Mouse (Mus musculus) cerebellum, postnatal 14 days (tissue): ENCODE measurements around the gene Ccdc90b.

ENCODE experiments used
- DNase-seq, 2 experiments: peaks; one replicate each; pipeline ENCODE4 v3.0.0; 2021; ENCODE audit warnings: mixed read lengths in 2 of 2

The Ccdc90b gene

DNA sequence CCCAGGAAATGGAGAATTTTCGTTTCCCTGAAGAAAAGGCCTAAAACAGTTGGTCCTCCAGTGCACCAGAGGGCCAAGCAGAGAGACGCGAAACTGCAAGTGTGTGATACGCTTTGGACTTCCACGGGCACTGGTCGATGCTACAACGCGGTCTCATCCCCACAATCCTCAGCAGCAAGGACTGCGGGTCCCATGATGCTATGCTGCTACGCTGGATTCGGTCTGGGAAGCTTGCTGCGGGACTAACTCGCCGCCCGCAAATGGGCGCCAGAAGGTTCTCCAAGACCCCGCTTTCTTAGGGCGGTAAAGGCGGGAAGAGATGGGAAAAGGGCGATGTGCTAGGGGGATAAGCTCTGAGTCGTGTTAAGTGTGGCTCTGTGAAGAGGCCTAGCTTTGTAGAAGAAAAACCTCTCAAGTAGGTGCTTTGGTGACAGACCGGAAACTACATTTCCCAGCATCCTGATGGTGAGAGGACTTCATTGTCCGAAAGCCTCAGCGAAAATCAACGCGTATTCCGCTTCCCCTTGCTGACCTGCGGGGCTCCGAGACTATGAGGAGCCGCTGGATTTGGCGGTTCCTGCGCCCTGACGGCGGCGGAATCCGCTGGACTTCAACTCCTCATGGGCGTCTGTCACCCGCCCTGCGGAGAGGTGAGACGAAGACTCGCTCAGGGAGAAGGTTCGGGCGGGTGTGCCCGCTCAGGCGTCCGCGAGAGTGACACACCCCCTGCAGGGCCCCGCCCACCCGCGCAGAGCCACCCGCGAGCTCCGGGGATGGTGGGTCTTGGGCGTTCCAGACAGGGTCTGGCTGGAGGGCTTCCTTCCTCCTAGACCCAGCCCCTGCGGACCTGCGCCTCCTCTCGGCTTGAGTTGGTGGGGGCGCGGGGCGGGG lies at the start of gene Ccdc90b:
TSS of gene Ccdc90b (plus strand) at position 164 of the 891 bp plus-strand sequence.
- peak; percentile 88 to 91 for DNase-seq

DNA sequence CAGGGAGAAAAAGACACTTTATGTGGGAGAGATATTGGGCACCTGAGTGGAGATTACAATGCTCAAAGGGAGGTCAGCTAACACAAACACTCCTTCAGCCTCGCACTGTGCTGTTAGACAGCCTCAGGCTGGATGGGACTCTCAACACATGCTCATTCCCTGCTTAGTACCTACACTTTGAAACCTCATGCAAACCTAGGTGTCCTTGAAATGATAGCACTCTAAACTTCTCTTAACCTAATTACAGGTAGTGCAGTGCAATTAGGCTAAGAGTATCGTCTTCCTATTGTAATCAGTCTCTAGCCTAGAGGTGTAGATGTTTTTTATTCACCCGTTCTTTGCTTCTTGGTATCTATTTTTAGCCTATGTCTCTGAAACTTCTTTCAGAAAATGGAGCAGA lies 40.6 kb upstream of the Ccdc90b start:
- DNase-seq = no peak

DNA sequence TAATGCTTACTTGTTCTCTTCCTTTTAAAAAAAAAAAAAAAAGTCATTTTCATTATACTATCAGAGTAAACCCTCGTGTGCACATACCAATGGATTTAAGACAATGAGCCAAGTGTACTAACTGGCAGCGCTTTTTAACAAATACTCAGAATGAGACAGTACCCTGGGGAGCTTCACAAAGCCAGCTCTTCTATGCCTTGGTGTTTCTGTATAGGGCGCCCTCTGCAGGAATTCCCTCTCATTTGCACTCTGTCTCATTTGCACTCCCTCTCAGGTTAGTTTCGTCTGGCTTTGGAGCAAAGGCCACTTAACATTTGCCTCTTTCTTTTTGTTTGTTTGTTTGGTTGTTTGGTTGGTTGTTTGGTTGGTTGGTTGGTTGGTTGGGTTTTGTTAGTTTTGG lies 40.1 kb upstream of the Ccdc90b start:
- peak; percentile 54 to 63 for DNase-seq

DNA sequence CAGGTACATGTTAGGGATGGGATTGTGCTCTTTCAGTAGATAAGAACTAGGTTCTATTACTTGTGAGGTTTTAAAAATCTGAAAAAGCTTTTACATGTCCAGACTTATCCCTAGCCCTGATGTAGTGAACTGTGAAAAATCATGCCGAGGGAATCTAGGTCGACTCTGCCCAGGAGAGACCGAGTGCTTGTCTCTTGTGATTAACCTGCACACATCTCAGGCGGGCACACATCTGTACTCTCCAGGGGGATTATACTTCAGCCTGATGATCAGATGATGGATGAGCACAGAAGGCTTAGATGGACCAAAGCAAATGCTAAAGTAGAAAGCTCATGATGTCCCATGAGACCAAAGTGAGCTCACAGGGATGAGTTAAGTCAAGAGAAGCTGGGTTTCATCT lies 31.7 kb upstream of the Ccdc90b start:
- DNase-seq = peak; percentile 15 to 27

DNA sequence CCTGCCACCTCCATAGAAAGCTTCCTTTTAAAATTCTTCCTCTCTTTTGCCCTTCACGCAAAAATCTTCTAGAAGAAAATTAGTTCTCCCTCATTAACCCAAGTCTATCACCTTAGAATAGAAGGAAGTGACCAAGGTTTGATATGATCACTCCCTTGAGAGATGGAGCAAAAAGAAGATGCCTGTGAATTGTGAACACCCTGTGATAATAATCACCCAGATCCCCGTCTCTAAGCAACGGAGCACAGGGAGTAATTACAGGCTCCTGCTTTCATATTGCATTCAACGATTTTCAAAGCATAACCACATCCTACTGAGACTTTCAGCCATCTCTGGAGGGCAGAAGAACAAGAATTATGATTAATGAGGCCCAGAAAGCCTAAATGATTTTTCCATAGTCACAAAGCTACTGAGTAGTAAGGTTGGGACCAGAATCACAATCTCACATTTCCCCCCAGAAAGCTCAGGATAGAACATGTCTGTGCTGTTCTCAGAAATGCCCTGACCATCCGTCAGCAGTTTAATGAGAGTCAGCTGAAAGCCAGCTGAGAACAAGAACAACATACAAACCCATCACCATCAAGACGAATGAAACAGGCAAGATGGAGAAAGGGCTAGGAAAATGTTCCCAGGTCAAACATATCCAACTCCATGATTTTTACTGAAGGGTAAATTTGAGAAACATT lies 28.5 kb upstream of the Ccdc90b start:
- no peak for DNase-seq

DNA sequence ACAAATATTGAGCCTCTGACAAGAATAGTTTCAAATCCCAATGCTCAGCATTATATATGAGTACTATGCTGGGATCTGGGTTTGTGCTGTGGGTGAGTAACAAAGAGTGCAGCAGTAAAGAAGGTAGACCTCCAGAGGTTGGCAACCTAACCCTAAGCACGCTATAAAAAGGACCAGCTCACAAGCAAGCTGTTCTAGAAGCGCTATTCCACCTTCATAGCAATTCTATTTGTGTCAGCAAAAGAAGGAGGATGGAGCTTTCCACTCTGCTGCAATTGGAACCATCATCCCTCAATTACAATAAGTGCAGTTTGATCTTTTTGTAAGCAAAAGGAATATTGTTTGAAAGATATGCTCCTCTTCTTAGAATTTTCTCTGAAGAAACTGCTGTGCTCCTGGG lies 14.2 kb upstream of the Ccdc90b start:
- no peak for DNase-seq

DNA sequence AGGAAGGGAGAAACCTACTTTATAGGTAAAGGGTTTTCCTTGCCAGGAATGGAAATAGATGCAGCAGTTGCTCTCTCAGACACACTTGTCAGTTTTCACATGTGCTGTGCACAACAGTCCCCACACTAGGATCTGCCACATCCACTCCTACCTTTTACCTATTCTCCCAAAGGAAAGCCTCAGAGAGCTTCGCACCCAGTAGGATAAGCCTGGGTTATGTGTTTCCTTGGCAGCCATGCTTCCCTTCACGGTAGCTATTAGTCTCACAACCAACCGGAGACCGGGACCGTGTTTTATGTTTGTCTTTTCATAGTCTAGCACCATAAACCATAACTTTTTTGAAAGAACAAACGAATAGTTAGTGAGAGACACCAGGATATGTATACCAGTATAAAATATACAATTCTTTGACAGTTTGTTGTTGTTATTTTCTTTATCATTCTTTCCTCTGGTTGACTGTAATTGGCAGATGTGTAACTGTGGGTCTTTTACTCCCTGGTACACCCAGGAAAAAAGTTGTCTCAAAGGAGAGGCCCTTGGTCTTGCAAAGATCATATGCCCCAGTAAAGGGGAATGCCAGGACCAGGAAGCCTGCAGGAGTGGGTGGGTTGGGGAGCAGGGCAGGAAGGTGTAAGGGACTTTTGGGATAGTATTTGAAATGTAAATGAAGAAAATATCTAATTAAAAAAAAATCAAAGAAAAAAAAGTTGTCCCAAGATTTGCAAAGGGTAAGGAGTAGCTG lies 10.5 kb upstream of the Ccdc90b start:
- peak in 1 of 2 experiments; percentile 8 for DNase-seq

DNA sequence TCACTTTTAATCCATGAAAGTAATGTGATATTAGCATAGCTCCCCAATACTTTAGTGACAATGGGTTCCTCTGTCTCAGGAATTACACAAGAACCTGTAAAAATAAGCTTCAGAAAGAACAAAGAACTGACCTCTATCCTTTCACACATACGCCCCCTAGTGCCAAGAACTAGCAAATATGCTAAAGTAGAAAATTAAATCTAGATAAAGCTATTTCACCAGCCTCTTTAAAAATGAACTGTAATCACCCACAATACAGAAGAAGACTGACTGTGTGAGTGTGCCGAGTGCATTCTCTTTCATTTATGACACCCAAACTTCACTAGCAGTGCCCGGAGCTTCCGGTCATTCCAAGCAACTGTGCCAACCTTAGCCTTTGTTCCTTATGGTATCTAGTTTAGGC lies 10.0 kb upstream of the Ccdc90b start:
- DNase-seq = peak; percentile 74 to 75

DNA sequence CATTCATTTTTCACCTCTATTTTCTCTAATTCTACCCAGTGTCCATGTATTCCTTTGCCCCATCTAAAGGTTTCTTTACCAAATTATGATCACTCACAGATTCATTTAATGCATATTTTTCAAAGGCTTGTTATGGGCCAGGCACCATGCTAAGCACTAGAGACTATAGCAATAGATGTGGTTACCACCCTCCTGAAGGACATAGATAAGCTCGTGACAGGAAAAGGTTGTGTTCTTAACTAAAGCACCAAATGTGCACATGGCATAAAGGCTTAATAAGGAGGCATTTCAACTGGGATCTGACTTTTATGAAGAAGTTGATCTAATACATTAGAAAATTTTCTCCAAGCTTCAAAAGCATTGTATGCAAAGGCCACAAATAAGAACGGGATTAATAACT lies 2.2 kb upstream of the Ccdc90b start:
- no peak for DNase-seq

DNA sequence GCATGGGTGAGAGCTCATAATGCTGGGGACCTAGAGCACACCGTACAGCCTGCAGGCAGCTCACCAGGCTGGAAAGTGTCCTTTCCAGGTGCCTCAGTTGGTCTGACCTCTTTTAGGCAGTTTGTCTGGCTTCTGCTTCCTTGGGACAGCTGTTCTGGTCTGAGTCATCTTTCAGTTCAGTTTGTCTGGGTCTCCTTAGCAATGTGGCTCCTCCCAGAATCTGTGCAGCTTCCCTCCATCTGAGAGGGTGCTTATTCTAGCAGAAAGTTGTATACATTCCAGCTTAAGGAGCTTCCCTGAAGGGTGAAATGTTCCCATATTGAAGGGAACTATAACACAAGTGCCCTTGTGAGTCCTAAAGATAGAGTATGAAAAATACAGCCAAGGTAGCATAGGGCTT lies 5.8 kb downstream of the Ccdc90b start:
- no peak for DNase-seq

DNA sequence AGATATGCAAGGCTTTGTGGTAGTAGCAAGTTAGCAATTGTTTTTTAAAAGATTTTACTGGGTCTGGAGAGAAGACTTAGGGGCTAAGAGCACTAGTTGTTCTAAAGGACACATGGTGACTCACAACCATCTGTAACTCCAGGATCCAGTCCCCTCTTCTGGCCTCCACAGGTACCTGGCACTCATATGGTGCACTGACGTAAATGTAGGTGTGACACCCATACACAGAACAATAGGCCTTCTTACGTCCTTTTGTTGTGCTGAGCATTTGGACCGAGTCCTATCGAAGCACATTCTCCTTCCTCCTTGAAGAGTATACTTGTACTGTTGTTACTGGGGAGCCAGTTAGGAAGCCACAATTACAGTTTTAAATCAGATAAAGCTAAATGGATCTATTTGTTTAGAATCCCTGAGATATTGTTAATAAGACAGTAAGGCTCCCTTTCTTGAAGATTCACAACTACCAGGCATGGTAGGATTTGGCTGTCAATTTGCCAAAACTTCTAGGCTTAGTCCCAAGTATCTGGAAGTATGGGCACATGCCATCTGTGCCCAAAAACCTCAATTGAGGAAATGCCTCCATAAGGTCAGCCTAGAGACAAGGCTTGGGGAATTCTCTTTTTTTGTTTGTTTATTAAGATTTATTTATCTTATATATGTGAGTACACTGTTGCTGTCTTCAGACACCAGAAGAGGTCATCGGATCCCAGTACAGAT lies 19.7 kb downstream of the Ccdc90b start:
- peak; percentile 67 to 77 for DNase-seq

DNA sequence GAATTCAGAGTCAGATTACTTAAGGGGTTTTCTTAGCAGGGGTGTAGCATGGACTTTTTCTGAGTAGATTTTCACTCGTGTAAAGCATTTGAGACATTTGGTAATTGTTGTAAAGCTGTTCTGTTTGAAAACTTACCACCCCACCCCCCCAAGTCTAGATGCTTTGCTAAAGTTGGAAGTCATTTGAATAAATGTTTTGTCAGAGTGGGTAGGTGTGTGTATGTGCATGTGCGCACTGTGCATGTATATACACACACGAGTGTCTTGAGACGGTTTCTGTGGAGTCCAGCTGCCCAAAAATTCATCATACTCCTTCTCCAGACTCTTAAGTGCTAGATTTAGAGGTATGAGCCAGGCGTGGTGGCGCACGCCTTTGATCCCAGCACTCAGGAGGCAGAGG lies 22.6 kb downstream of the Ccdc90b start:
- no peak for DNase-seq

DNA sequence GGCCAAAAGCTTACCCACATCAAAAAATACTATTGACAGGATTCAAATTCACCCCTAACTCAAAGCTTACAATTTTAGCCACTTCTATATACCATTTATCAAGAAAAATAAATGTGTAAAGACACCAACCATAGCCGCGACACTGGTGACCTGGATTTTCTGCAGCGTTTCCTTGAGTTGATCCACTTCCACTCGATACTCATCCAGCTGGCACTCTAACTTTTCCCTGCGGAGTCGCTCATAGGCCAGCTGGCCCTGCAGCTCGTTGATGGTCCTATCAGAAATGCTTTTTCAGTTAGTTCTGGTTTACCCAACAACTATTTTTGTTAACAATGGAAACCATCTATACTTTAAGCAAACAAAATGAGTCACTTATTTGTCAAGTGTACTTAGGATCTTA lies 29.0 kb downstream of the Ccdc90b start:
- DNase-seq = peak; percentile 74 to 75

DNA sequence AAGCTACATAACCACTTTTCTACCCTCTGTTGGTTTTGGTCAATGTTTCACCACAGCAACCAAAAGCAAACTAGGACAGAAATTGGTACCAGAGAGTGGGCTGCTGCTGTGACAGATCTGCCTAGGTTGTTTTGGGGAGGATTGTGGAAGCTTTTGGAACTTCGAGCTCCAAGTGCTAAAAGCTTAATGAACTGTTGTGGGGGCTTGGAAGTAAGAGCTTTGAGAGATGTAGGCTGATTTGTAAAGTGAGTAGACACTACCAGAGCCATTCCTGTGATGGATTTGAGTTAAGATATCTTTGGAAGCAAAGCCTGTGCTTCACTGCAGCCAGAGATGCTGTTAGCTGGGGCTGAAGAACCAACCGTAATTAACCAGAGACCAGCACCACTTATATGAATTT lies 29.9 kb downstream of the Ccdc90b start:
- DNase-seq = no peak

DNA sequence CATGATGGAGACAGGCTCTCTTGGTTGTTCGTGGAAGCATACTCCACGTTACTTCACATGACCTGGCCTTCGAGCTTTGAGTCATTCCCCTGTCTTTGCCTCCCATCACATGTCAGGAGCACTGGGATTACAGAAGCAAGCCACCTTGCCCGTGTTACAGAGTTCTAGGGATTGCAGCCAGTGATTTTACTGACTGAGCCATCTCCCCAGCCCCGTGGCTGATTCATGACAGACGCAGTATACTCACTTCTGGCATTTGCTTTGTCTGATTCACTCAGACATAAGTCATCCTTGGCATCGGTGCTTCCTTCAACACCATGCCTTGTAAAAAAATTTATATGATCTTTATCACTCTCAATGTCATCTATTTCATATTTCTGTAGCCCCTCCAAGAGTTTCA lies 44.0 kb downstream of the Ccdc90b start:
- DNase-seq = no peak

DNA sequence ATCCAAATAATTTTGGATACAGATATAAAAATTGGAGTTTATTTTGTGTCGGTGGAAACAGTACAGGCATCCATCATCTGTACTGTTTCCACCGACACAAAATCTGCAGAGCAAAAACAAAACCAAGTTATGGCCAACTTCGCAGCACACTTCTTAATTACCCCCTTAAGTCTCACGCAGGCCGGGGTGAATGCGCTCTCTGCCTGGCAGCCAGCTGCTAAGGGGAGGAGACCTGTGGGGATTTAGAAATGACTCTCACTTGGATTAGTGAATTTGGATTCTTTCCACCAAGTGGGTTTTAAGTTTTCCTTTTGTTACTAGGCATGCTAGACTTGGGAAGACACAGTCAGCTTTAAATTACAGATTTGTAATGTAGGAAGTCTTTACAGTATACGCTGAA lies 49.9 kb downstream of the Ccdc90b start:
- no peak for DNase-seq

DNA sequence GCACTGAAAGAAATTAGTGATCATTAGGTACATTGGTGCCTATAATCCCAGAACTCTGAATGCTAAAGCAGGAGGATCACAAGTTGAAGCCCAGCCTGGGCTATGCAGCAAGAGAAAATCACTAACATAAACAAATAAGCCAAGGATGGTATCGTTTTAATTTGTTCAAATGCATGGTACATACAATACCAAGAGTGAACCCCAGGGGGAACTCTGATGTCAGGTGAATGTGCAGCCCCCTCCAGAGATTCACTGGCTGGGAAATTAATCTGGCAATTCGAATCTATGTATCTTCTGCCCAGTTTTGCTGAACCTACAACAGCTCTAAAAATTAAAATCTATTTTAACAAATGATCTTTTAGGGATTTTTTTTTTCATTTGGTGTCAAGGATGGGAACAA lies 63.5 kb downstream of the Ccdc90b start:
- peak in 1 of 2 experiments; percentile 9 for DNase-seq

DNA sequence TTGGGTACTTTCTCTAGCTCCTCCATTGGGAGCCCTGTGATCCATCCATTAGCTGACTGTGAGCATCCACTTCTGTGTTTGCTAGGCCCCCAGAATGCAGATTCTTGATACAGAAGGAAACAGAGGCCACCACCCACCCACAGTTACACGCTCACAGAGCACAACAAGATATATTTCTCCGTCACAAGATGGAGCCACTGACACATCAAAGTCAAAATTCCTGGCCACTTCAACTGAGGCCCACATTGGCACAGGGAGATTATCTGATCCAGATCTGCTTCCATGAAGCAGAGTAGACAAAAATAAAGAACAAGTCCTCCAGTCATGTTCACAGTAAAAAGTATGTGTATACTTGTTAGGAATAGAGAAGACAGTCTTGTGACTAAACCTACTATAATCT lies 69.2 kb downstream of the Ccdc90b start:
- DNase-seq = peak; percentile 45 to 56
